Mouse (Mus musculus) forebrain, embryonic 16.5 days (tissue): ENCODE data around the gene Arl14. TPM values are rescaled to one million over a fixed set of nuclear protein-coding genes. Genes with fewer than 3 reads are reported as not detected.

Source experiments
- ATAC-seq: fragments of 200-750 bp; cut with Nextera tagmentation; 2 replicates; pipeline ENCODE4 v1.8.0; 2017; ENCODE audit warnings: mild to moderate bottlenecking, moderate library complexity
- H3K27ac ChIP-seq: fragments of 300-500 bp; sonication (generic); 2 replicates; pipeline ENCODE4 v1.5.1; 2014; ENCODE audit warnings: low read length, control low read depth
- H3K27me3 ChIP-seq: fragments of 300-500 bp; sonication (generic); replicated peaks from 2 replicates; pipeline ENCODE4 v1.6.1; 2014; ENCODE audit warnings: low read length; ENCODE audit not compliant: control insufficient read depth, insufficient read depth
- H3K36me3 ChIP-seq: fragments of 300-500 bp; sonication (generic); 2 replicates; pipeline ENCODE4 v1.6.1; 2014; ENCODE audit not compliant: control insufficient read depth, insufficient read depth
- H3K4me1 ChIP-seq: fragments of 300-500 bp; sonication (generic); replicated peaks from 2 replicates; pipeline ENCODE4 v1.6.1; 2014; ENCODE audit warnings: low read length; ENCODE audit not compliant: control insufficient read depth, insufficient read depth
- H3K4me2 ChIP-seq: fragments of 300-500 bp; sonication (generic); 2 replicates; pipeline ENCODE4 v1.6.1; 2014; ENCODE audit warnings: mild to moderate bottlenecking, low read length, control low read depth
- H3K4me3 ChIP-seq: fragments of 300-500 bp; sonication (generic); replicated peaks from 2 replicates; pipeline ENCODE4 v1.5.1; 2014; ENCODE audit warnings: mild to moderate bottlenecking, low read length, control low read depth
- H3K9ac ChIP-seq: fragments of 300-500 bp; sonication (generic); replicated peaks from 2 replicates; pipeline ENCODE4 v1.6.1; 2014; ENCODE audit warnings: low read depth, low read length, control low read depth
- H3K9me3 ChIP-seq: fragments of 300-500 bp; sonication (generic); 2 replicates; pipeline ENCODE4 v1.6.1; 2016; ENCODE audit warnings: low read length; ENCODE audit not compliant: control insufficient read depth
- WGBS: fragments of 180-500 bp; shearing (Covaris S2); extraction: QIAGEN DNeasy Blood & Tissue Kit; methylation state at CpG from one replicate; pipeline ENCODE4 v1.1.7; 2014; 5-methylcytosine and 5-hydroxymethylcytosine counted together
- polyA plus RNA-seq: library from polyadenylated mRNA; unstranded; fragments of >200 nt; fragmentation: Nextera tagmentation; extraction: Ambion mirVana; gene quantifications from 2 replicates; pipeline ENCODE4 v1.2.1, GENCODE M21; 2015

Gene Arl14
- polyA plus RNA-seq, 1 experiment from 2014 or later, result not detected

- H3K9me3 ChIP-seq, result no peaks in the 10 kb centered on the region
- 52% methylated on average over 16 of the region's 16 CpGs for WGBS
- H3K4me3 ChIP-seq, result no peak overlapping the region
- H3K4me2 ChIP-seq, result no peak overlapping the region
- H3K36me3 ChIP-seq, result no peaks in the 10 kb centered on the region
- H3K27me3 ChIP-seq, result no peaks in the 10 kb centered on the region
- H3K27ac ChIP-seq, result no peak overlapping the region
- H3K4me1 ChIP-seq, result 0 out of 2 replicates have a peak, but pooled peaks cover 5% of the 10 kb centered on the region
- ATAC-seq, result peak; percentile 52
- H3K9ac ChIP-seq, result no peak overlapping the region
Measured at GRCm38 (mm10) chr3:69186643-69187042, 35.6 kb upstream of the Arl14 start.

GRCm38 (mm10) chr3:69192995-69193394, 29.2 kb upstream of the Arl14 start:
- Histone ChIP-seq H3K36me3 (no peaks in the 10 kb centered on the region), H3K4me2 (no peak overlapping the region), H3K27me3 (no peaks in the 10 kb centered on the region), H3K27ac (no peak overlapping the region), H3K4me1 (no peaks in the 10 kb centered on the region), H3K4me3 (no peak overlapping the region), H3K9me3 (no peaks in the 10 kb centered on the region), H3K9ac (no peak overlapping the region)
- ATAC-seq, result no peak
- WGBS, result 93% methylated on average over 3 of the region's 3 CpGs

- H3K4me1 ChIP-seq, result no peaks in the 10 kb centered on the region
- no peak overlapping the region for H3K4me2 ChIP-seq
- H3K27ac ChIP-seq, result no peak overlapping the region
- no peaks in the 10 kb centered on the region for H3K9me3 ChIP-seq
- no peak for ATAC-seq
- no peaks in the 10 kb centered on the region for H3K36me3 ChIP-seq
- WGBS, result 55% methylated on average over 9 of the region's 9 CpGs
- no peak overlapping the region for H3K4me3 ChIP-seq
- no peak overlapping the region for H3K9ac ChIP-seq
- no peaks in the 10 kb centered on the region for H3K27me3 ChIP-seq
Measured at GRCm38 (mm10) chr3:69194496-69194895, 27.7 kb upstream of the Arl14 start.

- no peak for ATAC-seq
- H3K36me3 ChIP-seq, result no peaks in the 10 kb centered on the region
- H3K27ac ChIP-seq, result no peak overlapping the region
- H3K27me3 ChIP-seq, result no peaks in the 10 kb centered on the region
- no peak overlapping the region for H3K4me3 ChIP-seq
- H3K9ac ChIP-seq, result no peak overlapping the region
- WGBS, result 61% methylated on average over 8 of the region's 8 CpGs
- no peaks in the 10 kb centered on the region for H3K4me1 ChIP-seq
- no peak overlapping the region for H3K4me2 ChIP-seq
- H3K9me3 ChIP-seq, result no peaks in the 10 kb centered on the region
Measured at GRCm38 (mm10) chr3:69195251-69195650, 27.0 kb upstream of the Arl14 start.

GRCm38 (mm10) chr3:69198098-69198497, 24.1 kb upstream of the Arl14 start:
- no peak for ATAC-seq
- Histone ChIP-seq H3K4me2 (no peak overlapping the region), H3K4me1 (no peaks in the 10 kb centered on the region), H3K27me3 (no peaks in the 10 kb centered on the region), H3K36me3 (no peaks in the 10 kb centered on the region), H3K9me3 (no peaks in the 10 kb centered on the region), H3K27ac (no peak overlapping the region), H3K4me3 (no peak overlapping the region), H3K9ac (no peak overlapping the region)
- 57% methylated on average over 2 of the region's 2 CpGs for WGBS

- Histone ChIP-seq H3K4me2 (no peak overlapping the region), H3K9me3 (no peaks in the 10 kb centered on the region), H3K4me1 (no peaks in the 10 kb centered on the region), H3K9ac (no peak overlapping the region), H3K27me3 (no peaks in the 10 kb centered on the region), H3K36me3 (no peaks in the 10 kb centered on the region), H3K4me3 (no peak overlapping the region), H3K27ac (no peak overlapping the region)
- WGBS, result 59% methylated on average over 1 of the region's 1 CpGs
- no peak for ATAC-seq
Measured at GRCm38 (mm10) chr3:69200251-69200650, 22.0 kb upstream of the Arl14 start.

- H3K9ac ChIP-seq, result no peak overlapping the region
- H3K4me2 ChIP-seq, result no peak overlapping the region
- WGBS, result 84% methylated on average over 2 of the region's 2 CpGs
- H3K4me1 ChIP-seq, result no peaks in the 10 kb centered on the region
- no peak overlapping the region for H3K27ac ChIP-seq
- no peaks in the 10 kb centered on the region for H3K36me3 ChIP-seq
- H3K9me3 ChIP-seq, result no peaks in the 10 kb centered on the region
- H3K4me3 ChIP-seq, result no peak overlapping the region
- H3K27me3 ChIP-seq, result no peaks in the 10 kb centered on the region
- no peak for ATAC-seq
Measured at GRCm38 (mm10) chr3:69201206-69201605, 21.0 kb upstream of the Arl14 start.

- Histone ChIP-seq H3K4me1 (no peaks in the 10 kb centered on the region), H3K36me3 (no peaks in the 10 kb centered on the region), H3K9me3 (no peaks in the 10 kb centered on the region), H3K27ac (no peak overlapping the region), H3K27me3 (no peaks in the 10 kb centered on the region), H3K4me2 (no peak overlapping the region), H3K4me3 (no peak overlapping the region), H3K9ac (no peak overlapping the region)
- ATAC-seq, result no peak
- WGBS, result 85% methylated on average over 4 of the region's 4 CpGs
Measured at GRCm38 (mm10) chr3:69202876-69203275, 19.3 kb upstream of the Arl14 start.

GRCm38 (mm10) chr3:69205266-69206054, 16.8 kb upstream of the Arl14 start:
- no peaks in the 10 kb centered on the region for H3K36me3 ChIP-seq

More at GRCm38 (mm10) chr3:69205266-69206054, 16.8 kb upstream of the Arl14 start:
- ATAC-seq, result no peak
- Histone ChIP-seq H3K27me3 (no peaks in the 10 kb centered on the region), H3K9ac (no peak overlapping the region), H3K27ac (no peak overlapping the region), H3K4me1 (no peaks in the 10 kb centered on the region), H3K4me3 (no peak overlapping the region), H3K4me2 (no peak overlapping the region), H3K9me3 (no peaks in the 10 kb centered on the region)
- WGBS, result 69% methylated on average over 7 of the region's 7 CpGs
